Mouse (Mus musculus) hematopoietic stem cell, adult 5-6 weeks (primary cell): ENCODE results near the gene Cdc14b. TPM values are rescaled to one million over a fixed set of nuclear protein-coding genes. Genes with fewer than 3 reads are reported as not detected.

Experiments
- ATAC-seq, 2 experiments: fragments of 125-278 bp in 1 of 2; replicated peaks in 1 of 2; 2 replicates each; pipeline ENCODE4 v1.8.0; 2016 to 2017; ENCODE audit warnings: inconsistent platforms in 2 of 2, mild to moderate bottlenecking in 2 of 2, moderate number of reproducible peaks in 2 of 2, low read depth in 1 of 2, moderate TSS enrichment in 1 of 2; ENCODE audit not compliant: low FRiP score in 2 of 2, poor library complexity in 2 of 2, severe bottlenecking in 2 of 2, insufficient read depth in 1 of 2, low TSS enrichment in 1 of 2
- total RNA-seq: library from RNA; stranded (forward); fragments of 172-1452, 232-1000 nt; gene quantifications from 2 replicates; pipeline ENCODE4 v1.2.3, GENCODE M21; 2017

Cdc14b gene
- total RNA-seq, 1 experiment from 2014 or later = 3.9 TPM

DNA sequence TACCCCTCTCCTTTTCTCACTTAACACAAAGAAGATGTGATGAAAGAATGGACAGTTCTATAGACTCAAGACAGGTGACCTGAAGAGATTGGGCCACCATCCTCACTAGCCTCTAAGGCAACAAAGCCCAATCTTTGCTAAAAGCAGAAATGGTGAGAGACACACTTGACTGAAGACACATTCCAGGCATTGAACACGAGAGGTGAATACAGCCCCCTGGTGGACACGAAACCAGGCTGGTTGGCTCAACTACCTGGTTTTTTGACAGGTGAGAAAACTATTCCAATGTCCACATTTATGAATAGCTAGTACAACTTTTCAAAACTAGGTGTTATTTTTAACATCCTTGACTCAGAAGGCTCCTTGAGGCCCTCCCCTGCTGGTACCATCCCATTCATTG, 70.4 kb downstream of the Cdc14b start:
- ATAC-seq = peak; percentile 42 to 57; a peak in 2 of 4 replicates

DNA sequence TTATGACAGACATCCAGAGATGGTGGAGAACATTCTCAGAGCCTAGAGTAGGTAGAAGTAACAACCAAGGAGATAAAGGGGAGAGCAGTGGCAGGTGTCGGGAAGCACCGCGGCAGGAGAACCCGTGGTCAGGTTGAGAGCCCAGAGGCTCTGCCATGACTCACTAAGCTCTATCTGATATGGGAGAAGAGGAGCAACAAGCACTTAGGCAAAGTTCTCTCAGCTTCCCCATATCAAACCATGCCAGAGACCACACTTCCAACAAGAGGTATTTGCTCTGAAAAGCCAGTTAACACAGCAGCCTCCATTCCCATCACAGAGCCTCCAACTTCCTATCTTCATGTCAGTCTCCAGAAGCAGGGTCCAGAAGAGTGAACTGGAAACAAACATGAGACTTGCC, 74.2 kb downstream of the Cdc14b start:
- ATAC-seq = no peak

GRCm38 (mm10) chr13:64198310-64198709, 76.8 kb downstream of the Cdc14b start:
- no peak for ATAC-seq

DNA sequence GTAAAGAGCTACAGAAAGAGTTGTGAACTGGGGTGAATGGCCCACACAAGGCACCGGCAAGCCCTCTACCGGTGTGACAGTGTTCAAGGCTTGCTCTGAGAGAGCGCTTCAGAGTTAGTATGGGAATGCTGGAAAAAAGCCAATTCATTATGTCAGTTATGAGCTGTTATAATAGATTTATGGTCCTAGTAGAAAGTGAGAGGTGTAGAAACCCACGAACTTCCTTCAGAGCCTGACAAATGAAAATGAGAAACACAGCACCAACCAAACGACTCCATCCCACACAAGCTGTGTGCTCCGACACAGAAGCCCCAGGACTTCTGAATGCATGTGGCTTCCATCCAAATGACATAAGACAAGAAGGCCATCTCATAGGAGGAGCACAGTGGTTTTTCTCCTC, 77.2 kb downstream of the Cdc14b start:
- ATAC-seq = peak; percentile 74 to 77

DNA sequence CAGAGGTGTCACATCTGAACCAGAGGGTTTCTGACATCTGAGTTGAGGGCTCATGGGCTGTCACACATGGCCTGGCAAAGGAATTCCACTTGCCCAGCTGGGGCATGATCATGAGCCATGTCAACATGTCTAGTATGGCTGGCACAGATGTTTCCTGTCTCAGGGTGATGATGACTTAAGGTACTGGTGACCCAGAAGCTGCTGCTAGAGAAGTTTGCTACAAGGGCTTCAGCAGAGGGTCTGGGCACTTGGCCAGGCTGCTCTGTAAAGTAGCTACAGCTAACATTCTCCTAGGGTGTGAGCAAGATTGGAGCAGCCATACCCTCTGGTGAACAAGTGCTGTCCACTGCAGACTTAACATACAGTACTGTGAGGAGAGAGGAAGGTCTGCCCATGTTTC, 88.0 kb downstream of the Cdc14b start:
- peak; percentile 74 to 84 for ATAC-seq

DNA sequence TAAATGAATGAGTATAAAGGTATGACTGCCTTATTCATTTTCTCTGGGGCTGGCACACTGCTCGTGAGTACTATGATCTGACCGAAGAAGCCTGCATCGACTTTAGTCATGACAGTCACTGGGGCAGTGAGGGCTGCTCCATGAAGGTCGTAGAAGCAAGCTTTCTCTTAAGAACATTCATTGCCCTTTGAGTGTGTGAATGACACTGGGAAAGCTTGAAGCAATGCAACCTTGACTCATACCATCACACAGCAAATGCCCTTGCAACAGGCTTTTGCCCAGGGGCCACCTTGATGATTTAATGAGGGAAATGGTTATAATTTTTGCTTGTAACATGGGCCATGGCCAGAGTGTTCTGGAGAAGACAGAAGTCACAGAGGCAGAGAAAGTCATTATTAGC, 88.6 kb downstream of the Cdc14b start:
- ATAC-seq = no peak

DNA sequence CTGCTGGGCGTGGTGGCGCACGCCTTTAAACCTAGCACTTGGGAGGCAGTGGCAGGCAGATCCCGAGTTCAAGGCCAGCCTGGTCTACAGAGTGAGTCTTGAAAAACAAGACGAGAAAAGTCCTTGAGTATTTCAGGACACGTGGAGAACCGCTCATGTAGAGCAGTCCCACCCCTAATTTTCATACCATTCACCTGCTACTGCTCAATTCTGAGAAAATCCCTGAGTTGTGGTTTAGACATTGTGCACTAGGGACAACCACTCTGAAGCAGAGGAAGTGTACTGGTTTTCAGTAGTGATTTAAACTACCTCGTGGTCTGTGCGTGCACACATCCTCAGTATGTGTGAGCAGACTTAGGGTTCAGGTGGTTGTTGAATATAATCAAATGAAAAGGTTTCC, 89.5 kb downstream of the Cdc14b start:
- ATAC-seq = no peak

GRCm38 (mm10) chr13:64185176-64185575, 89.9 kb downstream of the Cdc14b start:
- no peak for ATAC-seq

- ATAC-seq = no peak
Observed at GRCm38 (mm10) chr13:64184361-64184760, 90.7 kb downstream of the Cdc14b start.

- ATAC-seq = no peak
Observed at GRCm38 (mm10) chr13:64183583-64183982, 91.5 kb downstream of the Cdc14b start.

DNA sequence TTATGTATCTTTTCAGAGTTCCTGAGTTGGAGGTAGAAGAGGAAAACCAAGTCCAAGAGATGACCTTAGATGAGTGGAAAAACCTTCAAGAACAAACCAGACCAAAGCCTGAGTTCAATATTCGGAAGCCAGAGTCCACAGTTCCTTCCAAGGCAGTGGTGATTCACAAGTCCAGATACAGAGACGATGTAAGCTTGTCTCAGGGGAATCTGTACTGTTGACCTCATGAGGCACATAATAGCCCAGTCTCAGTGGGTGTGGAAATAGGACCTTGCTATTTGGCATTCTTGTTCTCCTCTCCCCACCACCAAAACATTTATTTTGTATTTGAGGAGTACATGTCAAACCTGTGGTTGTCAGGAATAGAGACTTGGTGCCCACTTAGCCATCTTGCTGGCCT, 93.0 kb downstream of the Cdc14b start:
- ATAC-seq = no peak

- ATAC-seq = peak; percentile 70; a peak in 3 of 4 replicates
Observed at GRCm38 (mm10) chr13:64180888-64181287, 94.2 kb downstream of the Cdc14b start.

GRCm38 (mm10) chr13:64180300-64180699, 94.8 kb downstream of the Cdc14b start:
- no peak; a peak in 1 of 4 replicates for ATAC-seq

GRCm38 (mm10) chr13:64178746-64179652, 96.1 kb downstream of the Cdc14b start:
- no peak for ATAC-seq

DNA sequence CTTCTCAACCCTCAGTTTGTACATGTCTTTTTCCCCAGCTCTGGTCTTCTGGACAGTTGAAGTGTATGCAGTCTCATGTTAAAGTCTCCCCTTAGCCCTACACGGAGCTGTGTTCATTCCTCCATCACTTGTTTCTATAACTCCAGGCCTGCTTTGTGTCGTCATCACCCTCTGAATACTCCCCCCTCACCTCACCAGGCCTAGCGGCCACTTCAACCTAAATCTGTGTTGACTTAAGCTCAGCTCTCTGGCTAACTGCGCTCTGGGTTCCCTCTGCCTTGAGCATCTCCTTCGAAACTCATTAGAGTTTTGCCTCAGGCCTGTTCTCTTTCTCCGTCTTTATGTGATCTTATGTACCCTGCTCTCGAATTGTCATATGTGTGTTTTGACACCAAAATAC, 97.1 kb downstream of the Cdc14b start:
- no peak for ATAC-seq

GRCm38 (mm10) chr13:64169746-64170145, 105.3 kb downstream of the Cdc14b start:
- no peak for ATAC-seq

GRCm38 (mm10) chr13:64163147-64163715, 111.9 kb downstream of the Cdc14b start:
- no peak for ATAC-seq

DNA sequence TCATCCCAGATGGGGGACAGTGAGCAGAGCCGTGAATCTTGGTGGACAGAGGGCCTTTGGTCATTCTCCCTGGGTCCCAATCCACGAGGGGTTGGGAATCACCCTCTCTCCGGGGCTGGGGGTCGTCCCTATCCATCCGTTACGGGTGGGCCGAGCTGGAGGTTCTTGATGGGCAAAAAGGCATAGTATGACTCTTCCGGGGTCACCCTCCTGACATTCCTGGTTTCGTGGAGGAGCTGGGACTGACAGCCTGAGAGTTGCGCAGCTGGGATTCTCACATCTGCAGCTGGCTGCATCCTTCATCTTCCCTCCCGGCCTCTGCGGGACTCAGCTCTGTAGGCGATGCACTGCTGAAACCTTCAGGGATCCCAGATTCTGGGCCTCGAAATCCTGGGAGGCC, 112.5 kb downstream of the Cdc14b start:
- ATAC-seq = no peak
